Mouse (Mus musculus) heart, embryonic 12.5 days (tissue): Measurements from ENCODE around the gene Limd1. TPM values are rescaled to one million over a fixed set of nuclear protein-coding genes. Genes with fewer than 3 reads are reported as not detected.

Experiments
- ATAC-seq: fragments of 200-750 bp; cut with Nextera tagmentation; 2 replicates; pipeline ENCODE4 v1.8.0; 2017; ENCODE audit warnings: moderate TSS enrichment, moderate library complexity; ENCODE audit not compliant: insufficient number of reproducible peaks, low FRiP score
- H3K27ac ChIP-seq: fragments of 300-500 bp; sonication (generic); 2 replicates; pipeline ENCODE4 v1.5.1; 2016; ENCODE audit warnings: mild to moderate bottlenecking, moderate library complexity; ENCODE audit not compliant: poor library complexity, severe bottlenecking
- H3K27me3 ChIP-seq: fragments of 300-500 bp; sonication (generic); replicated peaks from 2 replicates; pipeline ENCODE4 v1.6.1; 2016; ENCODE audit warnings: mild to moderate bottlenecking, moderate library complexity
- H3K36me3 ChIP-seq: fragments of 300-500 bp; sonication (generic); 2 replicates; pipeline ENCODE4 v1.6.1; 2016; ENCODE audit warnings: mild to moderate bottlenecking, moderate library complexity
- H3K4me1 ChIP-seq: fragments of 300-500 bp; sonication (generic); replicated peaks from 2 replicates; pipeline ENCODE4 v1.6.1; 2016; ENCODE audit warnings: mild to moderate bottlenecking
- H3K4me2 ChIP-seq: fragments of 300-500 bp; sonication (generic); 2 replicates; pipeline ENCODE4 v1.6.1; 2016; ENCODE audit warnings: mild to moderate bottlenecking, moderate library complexity
- H3K4me3 ChIP-seq: fragments of 300-500 bp; sonication (generic); 2 replicates; pipeline ENCODE4 v1.5.1; 2016; ENCODE audit warnings: mild to moderate bottlenecking
- H3K9ac ChIP-seq: fragments of 300-500 bp; sonication (generic); 2 replicates; pipeline ENCODE4 v1.6.1; 2016; ENCODE audit warnings: mild to moderate bottlenecking, moderate library complexity
- H3K9me3 ChIP-seq: fragments of 300-500 bp; sonication (generic); replicated peaks from 2 replicates; pipeline ENCODE4 v1.6.1; 2016; ENCODE audit warnings: mild to moderate bottlenecking, moderate library complexity
- WGBS: fragments of 180-500 bp; shearing (Covaris S2); methylation state at CpG from one replicate; pipeline ENCODE4 v1.1.7; 2016; 5-methylcytosine and 5-hydroxymethylcytosine counted together
- polyA plus RNA-seq: library from polyadenylated mRNA; unstranded; fragments of >200 nt; fragmentation: Nextera tagmentation; extraction: Ambion mirVana; gene quantifications from 2 replicates; pipeline ENCODE4 v1.2.1, GENCODE M21; 2016

Gene Limd1
- polyA plus RNA-seq, 1 experiment from 2014 or later, result 37.8 TPM

GRCm38 (mm10) chr9:123504325-123504724 is 25.8 kb downstream of the Limd1 start:
- no peaks in the 10 kb centered on the region for H3K9me3 ChIP-seq
- 11% methylated on average over 2 of the region's 2 CpGs for WGBS
- H3K4me3 ChIP-seq, result no peak overlapping the region
- no peak overlapping the region for H3K9ac ChIP-seq
- ATAC-seq, result peak; percentile 60
- H3K27ac ChIP-seq, result no peak overlapping the region
- H3K4me1 ChIP-seq, result peaks cover 28% of the 10 kb centered on the region
- no peaks in the 10 kb centered on the region for H3K27me3 ChIP-seq
- peaks cover 18% of the 10 kb centered on the region for H3K36me3 ChIP-seq
- no peak overlapping the region for H3K4me2 ChIP-seq

- no peak overlapping the region for H3K27ac ChIP-seq
- WGBS, result 26% methylated on average over 1 of the region's 1 CpGs
- H3K4me1 ChIP-seq, result peaks cover 28% of the 10 kb centered on the region
- no peak overlapping the region for H3K4me2 ChIP-seq
- H3K4me3 ChIP-seq, result no peak overlapping the region
- no peak overlapping the region for H3K9ac ChIP-seq
- peaks cover 20% of the 10 kb centered on the region; the same call in 1 of the 2 replicates for H3K36me3 ChIP-seq
- no peak for ATAC-seq
- no peaks in the 10 kb centered on the region for H3K9me3 ChIP-seq
- no peaks in the 10 kb centered on the region for H3K27me3 ChIP-seq
Observed at GRCm38 (mm10) chr9:123505598-123505997, 27.1 kb downstream of the Limd1 start.

- Histone ChIP-seq H3K27ac (peak overlapping the region; percentile 39; the same call in 1 of the 2 replicates), H3K9ac (no peak overlapping the region)
- ATAC-seq, result no peak
Observed at GRCm38 (mm10) chr9:123506270-123507146, 28.0 kb downstream of the Limd1 start.

GRCm38 (mm10) chr9:123507380-123507779 is 28.9 kb downstream of the Limd1 start:
- ATAC-seq, result no peak
- peak overlapping the region; percentile 39; the same call in 1 of the 2 replicates for H3K27ac ChIP-seq
- peaks cover 31% of the 10 kb centered on the region for H3K36me3 ChIP-seq
- H3K4me1 ChIP-seq, result peaks cover 28% of the 10 kb centered on the region
- H3K9me3 ChIP-seq, result no peaks in the 10 kb centered on the region
- no peak overlapping the region for H3K9ac ChIP-seq
- H3K27me3 ChIP-seq, result no peaks in the 10 kb centered on the region
- H3K4me3 ChIP-seq, result no peak overlapping the region
- no peak overlapping the region for H3K4me2 ChIP-seq
- WGBS, result 75% methylated on average over 2 of the region's 2 CpGs

More at GRCm38 (mm10) chr9:123506270-123507146, 28.0 kb downstream of the Limd1 start:
- Histone ChIP-seq H3K36me3 (peaks cover 25% of the 10 kb centered on the region), H3K4me1 (peaks cover 28% of the 10 kb centered on the region), H3K9me3 (no peaks in the 10 kb centered on the region), H3K4me3 (no peak overlapping the region), H3K4me2 (no peak overlapping the region), H3K27me3 (no peaks in the 10 kb centered on the region)
- 69% methylated on average over 4 of the region's 4 CpGs for WGBS

GRCm38 (mm10) chr9:123508986-123509385 is 30.5 kb downstream of the Limd1 start:
- WGBS, result 87% methylated on average over 2 of the region's 2 CpGs
- peaks cover 28% of the 10 kb centered on the region for H3K4me1 ChIP-seq
- no peak for ATAC-seq

GRCm38 (mm10) chr9:123509638-123510604 is 31.4 kb downstream of the Limd1 start:
- Histone ChIP-seq H3K9me3 (no peaks in the 10 kb centered on the region), H3K4me1 (peaks cover 26% of the 10 kb centered on the region), H3K27me3 (no peaks in the 10 kb centered on the region), H3K4me3 (no peak overlapping the region), H3K4me2 (no peak overlapping the region), H3K9ac (0 out of 2 replicates have a peak overlapping the region, but pooled peaks have one; percentile 11), H3K36me3 (peaks cover 38% of the 10 kb centered on the region), H3K27ac (no peak overlapping the region)
- 79% methylated on average over 8 of the region's 8 CpGs for WGBS
- no peak for ATAC-seq

More at GRCm38 (mm10) chr9:123508986-123509385, 30.5 kb downstream of the Limd1 start:
- Histone ChIP-seq H3K9ac (no peak overlapping the region), H3K4me3 (no peak overlapping the region), H3K27me3 (no peaks in the 10 kb centered on the region), H3K36me3 (peaks cover 35% of the 10 kb centered on the region), H3K9me3 (no peaks in the 10 kb centered on the region), H3K27ac (no peak overlapping the region), H3K4me2 (no peak overlapping the region)

- no peaks in the 10 kb centered on the region for H3K27me3 ChIP-seq
- WGBS, result 91% methylated on average over 5 of the region's 5 CpGs
Observed at GRCm38 (mm10) chr9:123510926-123511325, 32.4 kb downstream of the Limd1 start.

GRCm38 (mm10) chr9:123512482-123512881 is 34.0 kb downstream of the Limd1 start:
- no peak overlapping the region for H3K27ac ChIP-seq
- H3K4me2 ChIP-seq, result no peak overlapping the region
- peaks cover 52% of the 10 kb centered on the region for H3K36me3 ChIP-seq
- ATAC-seq, result no peak
- H3K9ac ChIP-seq, result no peak overlapping the region
- no peaks in the 10 kb centered on the region for H3K27me3 ChIP-seq
- 85% methylated on average over 2 of the region's 2 CpGs for WGBS
- H3K4me1 ChIP-seq, result peaks cover 4% of the 10 kb centered on the region; the same call in 1 of the 2 replicates
- no peaks in the 10 kb centered on the region for H3K9me3 ChIP-seq
- H3K4me3 ChIP-seq, result no peak overlapping the region

More at GRCm38 (mm10) chr9:123510926-123511325, 32.4 kb downstream of the Limd1 start:
- Histone ChIP-seq H3K36me3 (peaks cover 38% of the 10 kb centered on the region), H3K4me1 (peaks cover 17% of the 10 kb centered on the region), H3K4me2 (no peak overlapping the region), H3K9ac (no peak overlapping the region), H3K4me3 (no peak overlapping the region), H3K9me3 (no peaks in the 10 kb centered on the region), H3K27ac (no peak overlapping the region)
- no peak for ATAC-seq

- no peak for ATAC-seq
- Histone ChIP-seq H3K27ac (no peak overlapping the region), H3K36me3 (peaks cover 74% of the 10 kb centered on the region)
Observed at GRCm38 (mm10) chr9:123515087-123515486, 36.6 kb downstream of the Limd1 start.

GRCm38 (mm10) chr9:123516641-123517385 is 38.3 kb downstream of the Limd1 start:
- Histone ChIP-seq H3K4me3 (no peak overlapping the region), H3K9me3 (no peaks in the 10 kb centered on the region), H3K4me2 (no peak overlapping the region), H3K4me1 (peaks cover 7% of the 10 kb centered on the region), H3K9ac (no peak overlapping the region), H3K36me3 (peaks cover 66% of the 10 kb centered on the region), H3K27me3 (no peaks in the 10 kb centered on the region), H3K27ac (no peak overlapping the region)
- WGBS, result 69% methylated on average over 7 of the region's 7 CpGs
- no peak for ATAC-seq

More at GRCm38 (mm10) chr9:123515087-123515486, 36.6 kb downstream of the Limd1 start:
- Histone ChIP-seq H3K9ac (no peak overlapping the region), H3K9me3 (no peaks in the 10 kb centered on the region), H3K4me3 (no peak overlapping the region), H3K4me1 (peaks cover 5% of the 10 kb centered on the region), H3K4me2 (no peak overlapping the region), H3K27me3 (no peaks in the 10 kb centered on the region)
- 91% methylated on average over 2 of the region's 2 CpGs for WGBS
